Comparison of ENCODE assay signal across 22 mouse cellular contexts in the genomic region with DNA sequence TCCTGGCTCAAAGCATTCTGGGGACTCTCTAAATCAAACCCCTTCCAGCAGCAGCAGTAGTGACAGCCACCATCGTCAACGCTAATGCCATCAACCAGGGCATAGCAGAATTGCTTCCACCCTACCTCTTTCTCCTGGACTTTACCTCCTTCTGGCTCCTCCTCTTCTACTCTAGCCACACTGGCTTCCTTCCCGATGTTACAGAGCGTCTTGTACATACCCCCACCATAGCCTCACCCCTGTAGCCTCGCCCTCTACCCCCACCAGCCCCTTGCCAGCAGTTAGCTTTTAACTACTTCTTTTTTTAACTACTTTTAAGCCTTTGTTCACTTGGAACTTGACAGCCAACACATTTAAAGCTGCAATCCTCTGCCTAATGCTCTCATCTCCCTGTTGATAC. TPM values are rescaled to one million over a fixed set of nuclear protein-coding genes. Genes with fewer than 3 reads are reported as not detected.
DNase-seq lines count a peak whose midpoint lies in the region; ATAC-seq lines count a peak whose summit lies in the region.
"Had no signal": no experiment of that assay in that cellular context is flagged by ENCODE, and none has a peak within 500 bp of the region (broad histone marks: within the 10 kb centered on the region; RNA-seq: fewer than 3 reads in every experiment).

No protein-coding gene starts in this region.

- DNase-seq in kidney, adult 18-20 months: peak; percentile 28
- DNase-seq in liver, embryonic 11.5 days (ENCODE audit: low spot score): peak; percentile 9
- peak; percentile 37 to 74 for DNase-seq in kidney, postnatal 25 days
- DNase-seq in frontal cortex, postnatal 14 days (ENCODE audit: low spot score in 2 of 2): no peak
- DNase-seq in cerebellum, adult 11-12 months: no peak
- DNase-seq: adrenal gland, adult 2 months; adrenal gland, postnatal 25 days; cerebellum, adult 2 months; cerebellum, postnatal 10 days; gastrocnemius, postnatal 36 days; heart, adult 18-20 months; heart, postnatal 14 days had no signal

- H3K4me2 ChIP-seq in kidney, embryonic 14.5 days (replicated peaks; ENCODE audit: low read depth, low read length): no peak overlapping the region
- no peak overlapping the region for H3K4me2 ChIP-seq in liver, embryonic 11.5 days
- H3K4me2 ChIP-seq in liver, embryonic 12.5 days: no peak overlapping the region
- H3K4me2 ChIP-seq: embryonic facial prominence, embryonic 15.5 days; heart, embryonic 11.5 days; heart, embryonic 15.5 days; hindbrain, embryonic 13.5 days had no signal

- no peak overlapping the region for H3K27ac ChIP-seq in kidney, embryonic 14.5 days (ENCODE audit: low read depth, low read length)
- H3K27ac ChIP-seq in liver, embryonic 11.5 days (ENCODE audit: low read depth, low read length): no peak overlapping the region
- H3K27ac ChIP-seq in liver, embryonic 12.5 days: no peak overlapping the region
- H3K27ac ChIP-seq: embryonic facial prominence, embryonic 15.5 days; forebrain, embryonic 10.5 days; heart, embryonic 15.5 days; hindbrain, embryonic 13.5 days had no signal

- ATAC-seq in kidney, embryonic 14.5 days (ENCODE audit: low FRiP score, low TSS enrichment): no peak
- ATAC-seq in liver, embryonic 11.5 days (replicated peaks; ENCODE audit: low FRiP score): no peak
- ATAC-seq in liver, embryonic 12.5 days: no peak
- ATAC-seq: forebrain, embryonic 14.5 days had no signal

- WGBS in kidney, embryonic 14.5 days: 72% methylated on average over 5 of the region's 5 CpGs
- WGBS in liver, embryonic 11.5 days: 79% methylated on average over 5 of the region's 5 CpGs
- 48% methylated on average over 5 of the region's 5 CpGs for WGBS in liver, embryonic 12.5 days (ENCODE audit: insufficient replicate concordance)

- H3K9me3 ChIP-seq in kidney, embryonic 14.5 days (ENCODE audit: control insufficient read depth, low read length): no peaks in the 10 kb centered on the region
- H3K9me3 ChIP-seq in liver, embryonic 11.5 days (ENCODE audit: control insufficient read depth, low read length): no peaks in the 10 kb centered on the region
- no peaks in the 10 kb centered on the region for H3K9me3 ChIP-seq in liver, embryonic 12.5 days (replicated peaks)
- H3K9me3 ChIP-seq: embryonic facial prominence, embryonic 15.5 days; forebrain, embryonic 10.5 days; heart, embryonic 15.5 days; hindbrain, embryonic 13.5 days had no signal

- no peaks in the 10 kb centered on the region for H3K27me3 ChIP-seq in kidney, embryonic 14.5 days (ENCODE audit: control insufficient read depth, insufficient read depth, low read length)
- 0 out of 2 replicates have a peak, but pooled peaks cover 2% of the 10 kb centered on the region for H3K27me3 ChIP-seq in liver, embryonic 11.5 days (replicated peaks; ENCODE audit: control insufficient read depth, insufficient read depth, low read length)
- 0 out of 2 replicates have a peak, but pooled peaks cover 6% of the 10 kb centered on the region for H3K27me3 ChIP-seq in liver, embryonic 12.5 days (replicated peaks)
- H3K27me3 ChIP-seq: heart, embryonic 15.5 days had no signal

- peaks cover under 1% of the 10 kb centered on the region; the same call in 1 of the 2 replicates for H3K4me1 ChIP-seq in kidney, embryonic 14.5 days (ENCODE audit: control insufficient read depth, insufficient read depth, low read length)
- peaks cover 8% of the 10 kb centered on the region; the same call in 1 of the 2 replicates for H3K4me1 ChIP-seq in liver, embryonic 11.5 days (replicated peaks; ENCODE audit: control insufficient read depth, insufficient read depth, low read length)
- H3K4me1 ChIP-seq in liver, embryonic 12.5 days: no peaks in the 10 kb centered on the region; the same call in 1 of the 2 replicates
- H3K4me1 ChIP-seq: embryonic facial prominence, embryonic 15.5 days had no signal

- no peak overlapping the region for H3K9ac ChIP-seq in kidney, embryonic 14.5 days (ENCODE audit: low read depth, low read length)
- H3K9ac ChIP-seq in liver, embryonic 11.5 days (ENCODE audit: low read depth, low read length): no peak overlapping the region
- H3K9ac ChIP-seq in liver, embryonic 12.5 days: no peak overlapping the region
- H3K9ac ChIP-seq: embryonic facial prominence, embryonic 15.5 days; heart, embryonic 15.5 days; hindbrain, embryonic 13.5 days had no signal

- H3K4me3 ChIP-seq in kidney, embryonic 14.5 days (ENCODE audit: low read length): no peak overlapping the region
- no peak overlapping the region for H3K4me3 ChIP-seq in liver, embryonic 11.5 days (ENCODE audit: low read depth, low read length)
- no peak overlapping the region for H3K4me3 ChIP-seq in liver, embryonic 12.5 days
- H3K4me3 ChIP-seq: embryonic facial prominence, embryonic 15.5 days; erythroblast, embryonic 14.5 days; forebrain, embryonic 10.5 days; heart, embryonic 15.5 days; hindbrain, embryonic 13.5 days had no signal

- H3K36me3 ChIP-seq in kidney, embryonic 14.5 days (ENCODE audit: control insufficient read depth, insufficient read depth, low read length): no peaks in the 10 kb centered on the region
- H3K36me3 ChIP-seq in liver, embryonic 11.5 days (ENCODE audit: control insufficient read depth, insufficient read depth, low read length): no peaks in the 10 kb centered on the region
- H3K36me3 ChIP-seq in liver, embryonic 12.5 days: no peaks in the 10 kb centered on the region
- H3K36me3 ChIP-seq: embryonic facial prominence, embryonic 15.5 days; forebrain, embryonic 10.5 days; heart, embryonic 15.5 days; hindbrain, embryonic 13.5 days had no signal

RNA-seq across cellular contexts. Expression of gene Tmem247, which starts 17.3 kb away (rescaled TPM):
- not detected in 2 replicates for polyA plus RNA-seq in kidney, embryonic 14.5 days (2014; fragmentation: Nextera tagmentation; extraction: Ambion mirVana)
- polyA plus RNA-seq in liver, embryonic 11.5 days (2014; fragmentation: Nextera tagmentation; extraction: Ambion mirVana): not detected in 2 replicates
- polyA plus RNA-seq in liver, embryonic 12.5 days (2016; fragmentation: Nextera tagmentation; extraction: Ambion mirVana): not detected in 2 replicates
- polyA plus RNA-seq: adrenal gland, adult 2 months; cerebellum, adult 2 months; embryonic facial prominence, embryonic 11.5 days; embryonic facial prominence, embryonic 15.5 days; erythroblast, embryonic 14.5 days; forebrain, embryonic 10.5 days; forebrain, embryonic 14.5 days; heart, embryonic 11.5 days; heart, embryonic 15.5 days; hindbrain, embryonic 13.5 days had no signal

RNA-seq across cellular contexts. Expression of gene Atp6v1e2, which starts 47.9 kb away (rescaled TPM):
- polyA plus RNA-seq in kidney, embryonic 14.5 days (2014; fragmentation: Nextera tagmentation; extraction: Ambion mirVana): not detected in 2 replicates
- not detected in 2 replicates for polyA plus RNA-seq in liver, embryonic 11.5 days (2014; fragmentation: Nextera tagmentation; extraction: Ambion mirVana)
- not detected in 2 replicates for polyA plus RNA-seq in liver, embryonic 12.5 days (2016; fragmentation: Nextera tagmentation; extraction: Ambion mirVana)
- polyA plus RNA-seq: adrenal gland, adult 2 months; cerebellum, adult 2 months; embryonic facial prominence, embryonic 11.5 days; embryonic facial prominence, embryonic 15.5 days; erythroblast, embryonic 14.5 days; forebrain, embryonic 10.5 days; forebrain, embryonic 14.5 days; heart, embryonic 11.5 days; hindbrain, embryonic 13.5 days had no signal

Comparison
In these comparisons a context has a peak if more than half of its experiments do, and no peak if none do; other contexts are left out.
1. DNase-seq: peak in kidney, adult 18-20 months (single experiment), liver, embryonic 11.5 days (single experiment) and kidney, postnatal 25 days (2 of 2); none in frontal cortex, postnatal 14 days (0 of 2) and cerebellum, adult 11-12 months (single experiment).